Mouse (Mus musculus): ENCODE measurements around the gene Phip.

GRCm38 (mm10) chr9:82973321-82973892 lies 1.9 kb downstream of the Phip start:
- TF ChIP-seq GATA1 (IDR thresholded peaks at IDR 0.05; ENCODE audit: borderline replicate concordance, low read length) (no peak), FLI1 (IDR thresholded peaks at IDR 0.05; ENCODE audit: low read length) (no peak)

Measured in megakaryocyte, embryonic 14.5 days (primary cell).